Mouse (Mus musculus): ENCODE measurements at regions not wholly inside any gene's neighbourhood (a gene's known extent, or its start where the extent isn't known, plus 50 kb on each side); places are given as distances from the start of the nearest gene placed in this dataset.
A peak's percentile ranks its signal among the peaks of the same experiment; 100 is the strongest.

GRCm38 (mm10) chr14:102403397-102404115, 578.9 kb downstream of the Kctd12 start:
- 40% methylated on average over 4 of the region's 4 CpGs for WGBS
- Histone ChIP-seq H3K9ac (no peak overlapping the region), H3K9me3 (no peaks in the 10 kb centered on the region), H3K27me3 (replicated peaks) (no peaks in the 10 kb centered on the region), H3K36me3 (no peaks in the 10 kb centered on the region), H3K4me1 (replicated peaks) (no peaks in the 10 kb centered on the region), H3K4me2 (replicated peaks) (no peak overlapping the region), H3K27ac (no peak overlapping the region), H3K4me3 (replicated peaks) (no peak overlapping the region)
- peak; percentile 45; the same call in 1 of the 2 replicates for ATAC-seq

- Histone ChIP-seq H3K27me3 (replicated peaks) (no peaks in the 10 kb centered on the region), H3K27ac (no peak overlapping the region), H3K9me3 (no peaks in the 10 kb centered on the region), H3K36me3 (no peaks in the 10 kb centered on the region), H3K9ac (no peak overlapping the region), H3K4me1 (replicated peaks) (no peaks in the 10 kb centered on the region), H3K4me2 (replicated peaks) (no peak overlapping the region), H3K4me3 (replicated peaks) (no peak overlapping the region)
- WGBS: 49% methylated on average over 4 of the region's 4 CpGs
- ATAC-seq: no peak
Measured at GRCm38 (mm10) chr14:102402061-102402689, 580.3 kb downstream of the Kctd12 start.

- no peak overlapping the region for H3K4me2 ChIP-seq (replicated peaks)
- H3K27ac ChIP-seq: no peak overlapping the region
- no peaks in the 10 kb centered on the region for H3K36me3 ChIP-seq
- H3K4me3 ChIP-seq (replicated peaks): no peak overlapping the region
- no peaks in the 10 kb centered on the region for H3K27me3 ChIP-seq (replicated peaks)
- H3K9me3 ChIP-seq: no peaks in the 10 kb centered on the region
- no peaks in the 10 kb centered on the region for H3K4me1 ChIP-seq (replicated peaks)
- ATAC-seq: no peak
- H3K9ac ChIP-seq: no peak overlapping the region
- WGBS: 81% methylated on average over 7 of the region's 7 CpGs
Measured at GRCm38 (mm10) chr14:102396036-102396734, 586.3 kb downstream of the Kctd12 start.

- H3K4me1 ChIP-seq (replicated peaks): no peaks in the 10 kb centered on the region
- no peaks in the 10 kb centered on the region for H3K9me3 ChIP-seq
- H3K27me3 ChIP-seq (replicated peaks): no peaks in the 10 kb centered on the region
- H3K4me3 ChIP-seq (replicated peaks): no peak overlapping the region
- no peak overlapping the region for H3K9ac ChIP-seq
- H3K27ac ChIP-seq: no peak overlapping the region
- no peak overlapping the region for H3K4me2 ChIP-seq (replicated peaks)
- no peak for ATAC-seq
- WGBS: 73% methylated on average over 3 of the region's 3 CpGs
- H3K36me3 ChIP-seq: no peaks in the 10 kb centered on the region
Measured at GRCm38 (mm10) chr14:102392351-102392750, 590.1 kb downstream of the Kctd12 start.

GRCm38 (mm10) chr14:102372994-102373567, 609.4 kb downstream of the Kctd12 start:
- H3K4me1 ChIP-seq (replicated peaks): no peaks in the 10 kb centered on the region
- H3K36me3 ChIP-seq: no peaks in the 10 kb centered on the region
- H3K4me2 ChIP-seq (replicated peaks): no peak overlapping the region
- H3K4me3 ChIP-seq (replicated peaks): no peak overlapping the region
- no peaks in the 10 kb centered on the region for H3K27me3 ChIP-seq (replicated peaks)
- no peak overlapping the region for H3K9ac ChIP-seq
- no peaks in the 10 kb centered on the region for H3K9me3 ChIP-seq
- ATAC-seq: no peak
- WGBS: 60% methylated on average over 5 of the region's 5 CpGs
- no peak overlapping the region for H3K27ac ChIP-seq

GRCm38 (mm10) chr14:102361589-102361988, 620.8 kb downstream of the Kctd12 start:
- Histone ChIP-seq H3K4me2 (replicated peaks) (no peak overlapping the region), H3K4me3 (replicated peaks) (no peak overlapping the region), H3K27me3 (replicated peaks) (no peaks in the 10 kb centered on the region), H3K9ac (no peak overlapping the region), H3K27ac (no peak overlapping the region), H3K4me1 (replicated peaks) (no peaks in the 10 kb centered on the region), H3K9me3 (no peaks in the 10 kb centered on the region), H3K36me3 (no peaks in the 10 kb centered on the region)
- no peak for ATAC-seq
- 83% methylated on average over 2 of the region's 2 CpGs for WGBS

GRCm38 (mm10) chr14:102329409-102329808, 599.7 kb downstream of the Lmo7 start:
- H3K27ac ChIP-seq: no peak overlapping the region
- no peaks in the 10 kb centered on the region for H3K36me3 ChIP-seq
- H3K9me3 ChIP-seq: no peaks in the 10 kb centered on the region
- H3K4me1 ChIP-seq (replicated peaks): no peaks in the 10 kb centered on the region
- no peak overlapping the region for H3K9ac ChIP-seq
- no peak overlapping the region for H3K4me2 ChIP-seq (replicated peaks)
- H3K27me3 ChIP-seq (replicated peaks): no peaks in the 10 kb centered on the region
- no peak overlapping the region for H3K4me3 ChIP-seq (replicated peaks)
- ATAC-seq: no peak

- Histone ChIP-seq H3K4me2 (replicated peaks) (no peak overlapping the region), H3K4me3 (replicated peaks) (no peak overlapping the region), H3K36me3 (no peaks in the 10 kb centered on the region), H3K9me3 (no peaks in the 10 kb centered on the region), H3K27ac (no peak overlapping the region), H3K9ac (no peak overlapping the region), H3K4me1 (replicated peaks) (no peaks in the 10 kb centered on the region), H3K27me3 (replicated peaks) (no peaks in the 10 kb centered on the region)
- WGBS: 47% methylated on average over 6 of the region's 6 CpGs
- ATAC-seq: peak; percentile 86
Measured at GRCm38 (mm10) chr14:102306332-102306731, 576.6 kb downstream of the Lmo7 start.

GRCm38 (mm10) chr14:102302826-102303225, 573.1 kb downstream of the Lmo7 start:
- no peak overlapping the region for H3K27ac ChIP-seq
- no peak overlapping the region for H3K4me2 ChIP-seq (replicated peaks)
- WGBS: 80% methylated on average over 2 of the region's 2 CpGs
- H3K4me3 ChIP-seq (replicated peaks): no peak overlapping the region
- no peaks in the 10 kb centered on the region for H3K4me1 ChIP-seq (replicated peaks)
- no peaks in the 10 kb centered on the region for H3K9me3 ChIP-seq
- H3K36me3 ChIP-seq: no peaks in the 10 kb centered on the region
- H3K9ac ChIP-seq: no peak overlapping the region
- no peak for ATAC-seq
- no peaks in the 10 kb centered on the region for H3K27me3 ChIP-seq (replicated peaks)

GRCm38 (mm10) chr14:102300251-102300650, 570.5 kb downstream of the Lmo7 start:
- Histone ChIP-seq H3K4me2 (replicated peaks) (no peak overlapping the region), H3K27me3 (replicated peaks) (no peaks in the 10 kb centered on the region), H3K4me1 (replicated peaks) (no peaks in the 10 kb centered on the region), H3K36me3 (no peaks in the 10 kb centered on the region), H3K9me3 (no peaks in the 10 kb centered on the region), H3K9ac (no peak overlapping the region), H3K4me3 (replicated peaks) (no peak overlapping the region), H3K27ac (no peak overlapping the region)
- ATAC-seq: no peak
- WGBS: 92% methylated on average over 6 of the region's 6 CpGs

- ATAC-seq: no peak
- no peak overlapping the region for H3K4me3 ChIP-seq (replicated peaks)
- no peaks in the 10 kb centered on the region for H3K36me3 ChIP-seq
- 82% methylated on average over 1 of the region's 1 CpGs for WGBS
- no peaks in the 10 kb centered on the region for H3K27me3 ChIP-seq (replicated peaks)
- no peaks in the 10 kb centered on the region for H3K4me1 ChIP-seq (replicated peaks)
- no peaks in the 10 kb centered on the region for H3K9me3 ChIP-seq
- no peak overlapping the region for H3K4me2 ChIP-seq (replicated peaks)
- no peak overlapping the region for H3K9ac ChIP-seq
- no peak overlapping the region for H3K27ac ChIP-seq
Measured at GRCm38 (mm10) chr14:102291361-102291760, 561.6 kb downstream of the Lmo7 start.

GRCm38 (mm10) chr14:102250076-102250475, 520.3 kb downstream of the Lmo7 start:
- no peaks in the 10 kb centered on the region for H3K4me1 ChIP-seq (replicated peaks)
- no peak for ATAC-seq
- no peak overlapping the region for H3K4me2 ChIP-seq (replicated peaks)
- H3K27ac ChIP-seq: no peak overlapping the region
- no peaks in the 10 kb centered on the region for H3K27me3 ChIP-seq (replicated peaks)
- WGBS: 77% methylated on average over 5 of the region's 5 CpGs
- H3K9ac ChIP-seq: no peak overlapping the region
- H3K36me3 ChIP-seq: no peaks in the 10 kb centered on the region
- no peak overlapping the region for H3K4me3 ChIP-seq (replicated peaks)
- H3K9me3 ChIP-seq: no peaks in the 10 kb centered on the region

All from intestine, embryonic 15.5 days (tissue).